In genomic region chr9:106195693-106196092, GRCm38 (mm10) we compare ENCODE assay signal across 11 mouse cellular contexts. TPM values are rescaled to one million over a fixed set of nuclear protein-coding genes. Genes with fewer than 3 reads are reported as not detected.
DNase-seq lines count a peak whose midpoint lies in the region; ATAC-seq and TF ChIP-seq lines count a peak whose summit lies in the region.
"Had no signal": no experiment of that assay in that cellular context is flagged by ENCODE, and none has a peak within 500 bp of the region (broad histone marks: within the 10 kb centered on the region; RNA-seq: fewer than 3 reads in every experiment).

No protein-coding gene starts in this region.

- 0 out of 2 replicates have a peak, but pooled peaks cover 6% of the 10 kb centered on the region for H3K27me3 ChIP-seq in midbrain, embryonic 12.5 days

- H3K9me3 ChIP-seq in midbrain, embryonic 12.5 days = no peaks in the 10 kb centered on the region
- H3K9me3 ChIP-seq: forebrain, embryonic 12.5 days had no signal

- H3K4me1 ChIP-seq in midbrain, embryonic 12.5 days = peaks cover 17% of the 10 kb centered on the region

- no peak overlapping the region for H3K9ac ChIP-seq in midbrain, embryonic 12.5 days (replicated peaks)
- H3K9ac ChIP-seq: forebrain, embryonic 12.5 days; liver, embryonic 14.5 days had no signal

- no peak for TF ChIP-seq CTCF in layer of hippocampus, adult 2 months (conservative IDR thresholded peaks at IDR 0.05)

- H3K4me3 ChIP-seq in layer of hippocampus, adult 2 months = no peak overlapping the region
- no peak overlapping the region for H3K4me3 ChIP-seq in midbrain, embryonic 12.5 days
- H3K4me3 ChIP-seq: forebrain, embryonic 12.5 days had no signal

- no peak for DNase-seq in layer of hippocampus, adult 2 months (ENCODE audit: low spot score in 2 of 2)
- no peak for DNase-seq in layer of hippocampus, postnatal 10 days (ENCODE audit: low spot score in 2 of 2)
- peak; percentile 72 for DNase-seq in cerebellum, adult 8-10 months
- DNase-seq in lung, postnatal 25 days (ENCODE audit: low spot score) = no peak
- no peak for DNase-seq in spleen, postnatal 4 days (ENCODE audit: low spot score in 2 of 2)

- ATAC-seq in cerebellum, adult (ENCODE audit: insufficient number of reproducible peaks, low FRiP score, low TSS enrichment) = peak; percentile 74; the same call in 1 of the 2 replicates
- no peak for ATAC-seq in midbrain, embryonic 12.5 days (ENCODE audit: low FRiP score, low read depth)

- H3K4me2 ChIP-seq in midbrain, embryonic 12.5 days (replicated peaks) = no peak overlapping the region
- H3K4me2 ChIP-seq: forebrain, embryonic 12.5 days had no signal

- peak overlapping the region; percentile 83; the same call in 1 of the 2 replicates for H3K27ac ChIP-seq in layer of hippocampus, adult 2 months
- 0 out of 2 replicates have a peak overlapping the region, but pooled peaks have one; percentile 31 for H3K27ac ChIP-seq in midbrain, embryonic 12.5 days (replicated peaks)
- H3K27ac ChIP-seq: forebrain, embryonic 12.5 days; liver, embryonic 14.5 days; macrophage had no signal

- peaks cover 37% of the 10 kb centered on the region for H3K36me3 ChIP-seq in midbrain, embryonic 12.5 days

- 87% methylated on average over 8 of the region's 8 CpGs for WGBS in midbrain, embryonic 12.5 days

RNA-seq across cellular contexts. Expression of gene Ppm1m, which starts 3.9 kb away (rescaled TPM):
- 10 to 100 TPM; 19.4 to 21.8 TPM for total RNA-seq in layer of hippocampus, adult 2 months (2021)
- total RNA-seq in layer of hippocampus, postnatal 10 days (2021) = 10 to 100 TPM; 12.8 to 18.8 TPM
- 31.9 and 39.1 TPM in 2 replicates for polyA plus RNA-seq in midbrain, embryonic 12.5 days (2016; fragmentation: Nextera tagmentation; extraction: Ambion mirVana)

RNA-seq across cellular contexts. Expression of gene Twf2, which starts 7.2 kb away (rescaled TPM):
- 10 to 100 TPM; 52.4 to 58.9 TPM for total RNA-seq in layer of hippocampus, adult 2 months (2021)
- 10 to 100 TPM; 40.8 to 41.3 TPM for total RNA-seq in layer of hippocampus, postnatal 10 days (2021)
- 53.1 and 58.0 TPM in 2 replicates for polyA plus RNA-seq in midbrain, embryonic 12.5 days (2016; fragmentation: Nextera tagmentation; extraction: Ambion mirVana)

RNA-seq across cellular contexts. Expression of gene Wdr82, which starts 25.0 kb away (rescaled TPM):
- 100 to 1,000 TPM; 134 TPM for total RNA-seq in layer of hippocampus, adult 2 months (2021)
- total RNA-seq in layer of hippocampus, postnatal 10 days (2021) = 100 to 1,000 TPM; 156 to 164 TPM
- polyA plus RNA-seq in midbrain, embryonic 12.5 days (2016; fragmentation: Nextera tagmentation; extraction: Ambion mirVana) = 35.6 and 36.3 TPM in 2 replicates

RNA-seq across cellular contexts. Expression of gene Tlr9, which starts 26.7 kb away (rescaled TPM):
- total RNA-seq in layer of hippocampus, adult 2 months (2021) = 1 to 10 TPM; 1.4 to 1.5 TPM
- total RNA-seq in layer of hippocampus, postnatal 10 days (2021) = 1 to 10 TPM; 1.2 to 1.4 TPM
- not detected in 2 replicates for polyA plus RNA-seq in midbrain, embryonic 12.5 days (2016; fragmentation: Nextera tagmentation; extraction: Ambion mirVana)
- polyA plus RNA-seq: embryonic facial prominence, embryonic 11.5 days; forebrain, embryonic 12.5 days had no signal

RNA-seq across cellular contexts. Expression of gene Glyctk, which starts 37.8 kb away (rescaled TPM):
- total RNA-seq in layer of hippocampus, adult 2 months (2021) = 1 to 10 TPM; 4.2 TPM
- total RNA-seq in layer of hippocampus, postnatal 10 days (2021) = 1 to 10 TPM; 4.5 to 6.0 TPM
- 10.8 and 11.0 TPM in 2 replicates for polyA plus RNA-seq in midbrain, embryonic 12.5 days (2016; fragmentation: Nextera tagmentation; extraction: Ambion mirVana)
